Mouse (Mus musculus) cerebellum, adult 2 months (tissue): Measurements from ENCODE around the gene Mob2. TPM values are rescaled to one million over a fixed set of nuclear protein-coding genes. Genes with fewer than 3 reads are reported as not detected.
A peak's percentile ranks its signal among the peaks of the same experiment; 100 is the strongest.

Experiments
- DNase-seq, 2 experiments: peaks; one replicate each; pipeline ENCODE4 v3.0.0; 2021
- H3K27ac ChIP-seq: fragments of 200-500 bp; 2 replicates; pipeline ENCODE4 v1.5.1; 2012; ENCODE audit warnings: low read length, control low read depth, inconsistent platforms; ENCODE audit not compliant: insufficient read depth
- H3K27me3 ChIP-seq: fragments of 200-500 bp; 2 replicates; pipeline ENCODE4 v1.6.1; 2012; ENCODE audit warnings: inconsistent platforms, mild to moderate bottlenecking, low read length, moderate library complexity; ENCODE audit not compliant: control insufficient read depth, insufficient read depth
- H3K4me1 ChIP-seq: fragments of 200-500 bp; 2 replicates; pipeline ENCODE4 v1.6.1; 2011; ENCODE audit warnings: low read length; ENCODE audit not compliant: control insufficient read depth, insufficient read depth
- H3K4me3 ChIP-seq: fragments of 200-500 bp; replicated peaks from 2 replicates; pipeline ENCODE3; 2011; ENCODE audit warnings: mild to moderate bottlenecking, low read depth, low read length, control low read depth; ENCODE audit not compliant: insufficient read depth
- CTCF ChIP-seq: fragments of 200-500 bp; IDR thresholded peaks from 2 replicates; pipeline ENCODE4 v1.5.1; 2011; ENCODE audit warnings: low read depth, mild to moderate bottlenecking, control low read depth, low read length, moderate library complexity, borderline replicate concordance; ENCODE audit not compliant: insufficient read depth
- POLR2A ChIP-seq: fragments of 200-500 bp; IDR thresholded peaks from 2 replicates; pipeline ENCODE4 v1.6.1; 2011; ENCODE audit warnings: low read length, control low read depth, borderline replicate concordance; ENCODE audit not compliant: insufficient read depth
- WGBS: fragments of 180-500 bp; shearing (Covaris S2); methylation state at CpG from one replicate; pipeline ENCODE4 v1.1.7; 2018; 5-methylcytosine and 5-hydroxymethylcytosine counted together
- polyA plus RNA-seq: library from polyadenylated mRNA; depleted of rRNA; stranded (reverse); fragments of >200 nt; gene quantifications from 2 replicates; pipeline ENCODE4 v1.2.3, GENCODE M21; 2012

The Mob2 gene
- polyA plus RNA-seq, 1 experiment, result 73.4 TPM

GRCm38 (mm10) chr7:142084395-142084794, 23.5 kb upstream of the Mob2 start:
- Histone ChIP-seq H3K4me3 (no peak overlapping the region), H3K27me3 (no peaks in the 10 kb centered on the region), H3K4me1 (peaks cover 61% of the 10 kb centered on the region), H3K27ac (peak overlapping the region; percentile 70)
- TF ChIP-seq POLR2A (no peak), CTCF (no peak)
- peak in 1 of 2 experiments; percentile 62 for DNase-seq
- 6% methylated on average over 5 of the region's 5 CpGs for WGBS

- DNase-seq, result peak; percentile 63
- 18% methylated on average over 12 of the region's 12 CpGs for WGBS
- H3K27me3 ChIP-seq, result no peaks in the 10 kb centered on the region
These were observed 22.9 kb upstream of the Mob2 start for GRCm38 (mm10) chr7:142083588-142084317.

GRCm38 (mm10) chr7:142082607-142083006, 21.7 kb upstream of the Mob2 start:
- WGBS, result 69% methylated on average over 16 of the region's 16 CpGs

More at GRCm38 (mm10) chr7:142083588-142084317, 22.9 kb upstream of the Mob2 start:
- TF ChIP-seq CTCF, result no peak; the same call in 1 of the 2 replicates
- H3K4me3 ChIP-seq, result no peak overlapping the region
- peaks cover 56% of the 10 kb centered on the region for H3K4me1 ChIP-seq
- H3K27ac ChIP-seq, result peak overlapping the region; percentile 70

DNA sequence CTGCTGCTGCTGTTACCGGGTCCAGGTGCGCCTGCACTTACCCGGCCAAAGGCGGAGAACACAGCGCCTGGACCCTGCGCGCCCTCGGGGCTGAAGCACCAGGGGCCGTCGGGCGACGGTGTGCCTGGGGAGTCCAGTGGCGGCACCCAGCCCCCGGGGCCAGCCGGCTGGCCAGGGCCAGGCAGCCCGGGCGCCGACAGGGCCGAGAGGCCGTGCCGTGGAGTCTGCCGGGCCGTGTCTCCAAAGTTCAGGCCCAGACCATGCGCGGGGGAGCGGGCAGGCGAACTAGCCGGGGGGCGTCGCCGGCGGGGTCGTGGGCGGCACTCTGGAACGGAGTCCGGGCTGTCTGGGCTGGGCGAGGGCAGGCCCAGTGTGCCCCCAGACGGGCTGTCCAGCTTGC, 21.3 kb upstream of the Mob2 start:
- peak; percentile 14 to 44 for DNase-seq
- Histone ChIP-seq H3K27ac (no peak overlapping the region), H3K4me3 (no peak overlapping the region), H3K27me3 (no peaks in the 10 kb centered on the region), H3K4me1 (peaks cover 51% of the 10 kb centered on the region)
- 41% methylated on average over 38 of the region's 38 CpGs for WGBS
- no peak for TF ChIP-seq POLR2A
- no peak for TF ChIP-seq CTCF

More at GRCm38 (mm10) chr7:142082607-142083006, 21.7 kb upstream of the Mob2 start:
- TF ChIP-seq CTCF (no peak), POLR2A (no peak)
- H3K4me3 ChIP-seq, result no peak overlapping the region
- DNase-seq, result peak; percentile 17 to 47
- H3K27ac ChIP-seq, result no peak overlapping the region
- peaks cover 48% of the 10 kb centered on the region for H3K4me1 ChIP-seq
- H3K27me3 ChIP-seq, result no peaks in the 10 kb centered on the region

GRCm38 (mm10) chr7:142081736-142082135, 20.9 kb upstream of the Mob2 start:
- Histone ChIP-seq H3K27me3 (no peaks in the 10 kb centered on the region), H3K4me3 (no peak overlapping the region), H3K27ac (no peak overlapping the region), H3K4me1 (peaks cover 55% of the 10 kb centered on the region)
- TF ChIP-seq CTCF, result no peak
- no peak for TF ChIP-seq POLR2A
- peak in 1 of 2 experiments; percentile 47 for DNase-seq
- 33% methylated on average over 17 of the region's 17 CpGs for WGBS

- H3K27ac ChIP-seq, result no peak overlapping the region
- WGBS, result 8% methylated on average over 2 of the region's 2 CpGs
- TF ChIP-seq CTCF (no peak), POLR2A (no peak)
- no peaks in the 10 kb centered on the region for H3K27me3 ChIP-seq
- H3K4me1 ChIP-seq, result peaks cover 47% of the 10 kb centered on the region
- H3K4me3 ChIP-seq, result no peak overlapping the region
- peak; percentile 46 to 49 for DNase-seq
These were observed 20.0 kb upstream of the Mob2 start for GRCm38 (mm10) chr7:142080876-142081275.

DNA sequence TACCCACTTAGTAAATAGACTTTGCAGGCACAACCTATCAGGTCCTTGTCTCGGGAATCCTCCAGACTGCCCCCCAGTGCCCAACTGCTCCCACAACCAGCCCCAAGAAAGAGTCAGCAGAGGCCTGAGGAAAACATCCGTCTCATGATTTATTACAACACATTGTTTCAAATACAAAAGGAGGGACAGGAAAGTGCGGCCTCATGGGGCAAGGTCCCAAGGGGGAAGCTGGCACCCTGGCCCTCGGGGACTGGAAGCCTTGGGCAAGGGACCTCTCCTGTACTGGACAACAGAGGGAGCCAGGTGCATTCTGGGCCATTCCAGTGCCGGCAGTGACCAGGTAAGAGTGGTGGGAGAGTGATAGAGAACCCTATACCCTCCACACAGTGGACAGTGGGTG, 18.5 kb upstream of the Mob2 start:
- TF ChIP-seq CTCF (no peak), POLR2A (no peak)

DNA sequence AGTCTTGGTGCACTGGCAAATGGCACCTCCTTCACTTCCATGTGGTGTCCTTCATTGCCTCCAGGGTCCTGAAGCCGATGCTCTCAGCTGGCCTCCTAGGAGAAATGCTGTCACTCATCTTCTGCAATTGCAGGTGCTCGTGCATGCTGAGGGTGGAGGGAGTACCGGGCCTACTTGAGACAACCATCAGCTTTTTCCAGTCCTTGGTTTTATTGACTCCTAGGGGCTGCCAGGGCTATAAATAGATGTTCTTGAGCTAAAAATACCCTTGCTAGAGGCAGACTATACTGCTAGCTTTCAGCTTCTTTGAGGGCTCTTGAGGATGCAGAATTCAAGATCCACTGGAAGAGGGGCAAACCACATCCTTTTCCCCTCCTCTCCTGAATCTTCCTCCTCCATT, 16.3 kb upstream of the Mob2 start:
- WGBS, result 19% methylated on average over 3 of the region's 3 CpGs
- Histone ChIP-seq H3K27me3 (no peaks in the 10 kb centered on the region), H3K4me3 (no peak overlapping the region), H3K27ac (no peak overlapping the region; the same call in 1 of the 2 replicates), H3K4me1 (peaks cover 16% of the 10 kb centered on the region)
- TF ChIP-seq POLR2A, result no peak
- no peak for TF ChIP-seq CTCF
- DNase-seq, result no peak

More for the DNA sequence above, 18.5 kb upstream of the Mob2 start:
- Histone ChIP-seq H3K4me1 (peaks cover 33% of the 10 kb centered on the region), H3K4me3 (no peak overlapping the region), H3K27me3 (no peaks in the 10 kb centered on the region), H3K27ac (no peak overlapping the region)
- 46% methylated on average over 5 of the region's 5 CpGs for WGBS
- no peak for DNase-seq
